ENCODE assay signal across 21 mouse cellular contexts in genomic region chr3:34678840-34679239, GRCm38 (mm10). TPM values are rescaled to one million over a fixed set of nuclear protein-coding genes. Genes with fewer than 3 reads are reported as not detected.
A peak's percentile ranks its signal among the peaks of the same experiment; 100 is the strongest.
DNase-seq lines count a peak whose midpoint lies in the region; ATAC-seq and TF ChIP-seq lines count a peak whose summit lies in the region.
"Had no signal": no experiment of that assay in that cellular context is flagged by ENCODE, and none has a peak within 500 bp of the region (broad histone marks: within the 10 kb centered on the region; RNA-seq: fewer than 3 reads in every experiment).

No protein-coding gene starts in this region.

- 0 out of 2 replicates have a peak, but pooled peaks cover 2% of the 10 kb centered on the region for H3K27me3 ChIP-seq in liver, adult 2 months (ENCODE audit: control insufficient read depth, insufficient read depth, low read length)
- no peaks in the 10 kb centered on the region for H3K27me3 ChIP-seq in forebrain, embryonic 13.5 days

- peak; percentile 61 for DNase-seq in liver, adult 2 months (ENCODE audit: extremely low read depth, low read depth, low spot score)
- no peak for DNase-seq in liver
- DNase-seq in embryo, embryonic 10 days (ENCODE audit: low spot score) = peak; percentile 87
- DNase-seq in embryo, embryonic 11 days = peak; percentile 67
- no peak for DNase-seq in gastrocnemius, postnatal 4 days (ENCODE audit: low spot score in 2 of 2)
- DNase-seq: adrenal gland, postnatal 36 days; cerebellum, adult 2 months; heart, adult 18-20 months; left cerebral cortex, postnatal 4 days; liver, embryonic 13.5 days; right cerebral cortex, adult 18-20 months; thymus, adult 18-20 months had no signal

- H3K9me3 ChIP-seq in forebrain, embryonic 13.5 days (replicated peaks) = no peaks in the 10 kb centered on the region
- H3K9me3 ChIP-seq: heart, embryonic 15.5 days; liver, embryonic 13.5 days had no signal

- H3K36me3 ChIP-seq in liver, adult 2 months (ENCODE audit: control insufficient read depth, insufficient read depth, low read length) = no peaks in the 10 kb centered on the region
- H3K36me3 ChIP-seq in forebrain, embryonic 13.5 days (ENCODE audit: poor library complexity, severe bottlenecking) = peaks cover 21% of the 10 kb centered on the region
- H3K36me3 ChIP-seq: heart, embryonic 15.5 days; liver, embryonic 13.5 days had no signal

- no peak for TF ChIP-seq CTCF in liver, adult 2 months (IDR thresholded peaks at IDR 0.05; ENCODE audit: low read depth, low read length)

- 13% methylated on average over 7 of the region's 7 CpGs for WGBS in liver, adult 2 months
- WGBS in forebrain, embryonic 13.5 days = 8% methylated on average over 7 of the region's 7 CpGs

- H3K79me2 ChIP-seq in liver, adult 2 months (ENCODE audit: control insufficient read depth, insufficient read depth, low read length) = no peaks in the 10 kb centered on the region

- no peak overlapping the region for H3K9ac ChIP-seq in liver, adult 2 months (ENCODE audit: low read depth, low read length)
- H3K9ac ChIP-seq in forebrain, embryonic 13.5 days = no peak overlapping the region
- H3K9ac ChIP-seq: heart, embryonic 15.5 days; liver, embryonic 13.5 days had no signal

- no peak overlapping the region for H3K4me2 ChIP-seq in forebrain, embryonic 13.5 days
- H3K4me2 ChIP-seq: heart, embryonic 15.5 days; liver, embryonic 13.5 days had no signal

- no peak overlapping the region for H3K27ac ChIP-seq in liver, adult 2 months (replicated peaks; ENCODE audit: insufficient read depth, low read depth, low read length)
- H3K27ac ChIP-seq in forebrain, embryonic 13.5 days = peak overlapping the region; percentile 31
- H3K27ac ChIP-seq: heart, embryonic 15.5 days; liver, embryonic 13.5 days had no signal

- TF ChIP-seq POLR2A in liver, adult 2 months (IDR thresholded peaks at IDR 0.05; ENCODE audit: extremely low read depth, insufficient read depth, low read length) = no peak

- no peaks in the 10 kb centered on the region; the same call in 1 of the 2 replicates for H3K4me1 ChIP-seq in liver, adult 2 months (ENCODE audit: control insufficient read depth, insufficient read depth, low read length)
- peaks cover 17% of the 10 kb centered on the region for H3K4me1 ChIP-seq in forebrain, embryonic 13.5 days
- H3K4me1 ChIP-seq: heart, embryonic 15.5 days; liver, embryonic 13.5 days had no signal

- no peak overlapping the region for H3K4me3 ChIP-seq in liver, adult 2 months (ENCODE audit: insufficient read depth, low read depth, low read length)
- H3K4me3 ChIP-seq in forebrain, embryonic 13.5 days = no peak overlapping the region
- H3K4me3 ChIP-seq: heart, embryonic 15.5 days; liver, embryonic 13.5 days had no signal

- ATAC-seq in forebrain, embryonic 13.5 days = peak; percentile 25; the same call in 1 of the 2 replicates
- no peak for ATAC-seq in granulocyte monocyte progenitor cell, adult 5-6 weeks (replicated peaks; ENCODE audit: poor library complexity, severe bottlenecking)
- ATAC-seq: intestine, embryonic 16.5 days; lung, postnatal 0 days had no signal

RNA-seq across cellular contexts. Expression of gene Sox2, which starts 28.6 kb away (rescaled TPM):
- total RNA-seq in liver, adult 2 months (2014; rRNA removed) = not detected in 2 replicates
- not detected in 2 replicates for polyA plus RNA-seq in liver, adult 2 months (2012; rRNA removed)
- polyA plus RNA-seq in forebrain, embryonic 13.5 days (2015; fragmentation: Nextera tagmentation; extraction: Ambion mirVana) = 41.3 and 48.4 TPM in 2 replicates
- total RNA-seq in gastrocnemius, postnatal 4 days (2021) = under 1 TPM; 0.47 to 0.74 TPM
- not detected in 2 replicates for total RNA-seq in granulocyte monocyte progenitor cell, adult 5-6 weeks (2014; fragmentation: Nextera tagmentation)
- total RNA-seq in granulocyte monocyte progenitor cell, adult 5-6 weeks (2017) = not detected in 2 replicates
- total RNA-seq: hematopoietic stem cell, adult 5-6 weeks; megakaryocyte progenitor cell, adult 5-6 weeks had no signal
- polyA plus RNA-seq: kidney, embryonic 16.5 days; liver, embryonic 13.5 days; small intestine, adult 2 months had no signal

Comparison
In these comparisons a context has a peak if more than half of its experiments do, and no peak if none do; other contexts are left out.
1. DNase-seq: peak in liver, adult 2 months (single experiment), embryo, embryonic 10 days (single experiment) and embryo, embryonic 11 days (single experiment); none in liver (single experiment) and gastrocnemius, postnatal 4 days (0 of 2).